Mouse (Mus musculus) stomach, postnatal 0 days (tissue): ENCODE measurements around the gene Abraxas1. TPM values are rescaled to one million over a fixed set of nuclear protein-coding genes. Genes with fewer than 3 reads are reported as not detected.
A peak's percentile ranks its signal among the peaks of the same experiment; 100 is the strongest.

ENCODE experiments used
- ATAC-seq: fragments of 200-750 bp; cut with Nextera tagmentation; 2 replicates; pipeline ENCODE4 v1.8.0; 2017; ENCODE audit not compliant: low FRiP score, low TSS enrichment
- DNase-seq: peaks from one replicate; pipeline ENCODE4 v3.0.0-alpha.2; 2016; ENCODE audit warnings: low spot score
- H3K27ac ChIP-seq: fragments of 300-500 bp; sonication (generic); replicated peaks from 2 replicates; pipeline ENCODE4 v1.5.1; 2014; ENCODE audit warnings: mild to moderate bottlenecking, control low read depth
- H3K27me3 ChIP-seq: fragments of 300-500 bp; sonication (generic); 2 replicates; pipeline ENCODE4 v1.6.1; 2014; ENCODE audit warnings: low read length; ENCODE audit not compliant: control insufficient read depth, insufficient read depth
- H3K36me3 ChIP-seq: fragments of 300-500 bp; sonication (generic); 2 replicates; pipeline ENCODE4 v1.6.1; 2014; ENCODE audit warnings: low read length, mixed read lengths; ENCODE audit not compliant: control insufficient read depth, insufficient read depth
- H3K4me1 ChIP-seq: fragments of 300-500 bp; sonication (generic); replicated peaks from 2 replicates; pipeline ENCODE4 v1.6.1; 2014; ENCODE audit warnings: antibody characterized with exemption; ENCODE audit not compliant: control insufficient read depth, insufficient read depth
- H3K4me2 ChIP-seq: fragments of 300-500 bp; sonication (generic); replicated peaks from 2 replicates; pipeline ENCODE4 v1.6.1; 2014; ENCODE audit warnings: low read depth, mild to moderate bottlenecking, control low read depth, moderate library complexity
- H3K4me3 ChIP-seq: fragments of 300-500 bp; sonication (generic); 2 replicates; pipeline ENCODE4 v1.5.1; 2014; ENCODE audit warnings: low read depth, low read length, control low read depth
- H3K9ac ChIP-seq: fragments of 300-500 bp; sonication (generic); 2 replicates; pipeline ENCODE4 v1.6.1; 2014; ENCODE audit warnings: mild to moderate bottlenecking, low read length, control low read depth, mixed read lengths
- H3K9me3 ChIP-seq: fragments of 300-500 bp; sonication (generic); 2 replicates; pipeline ENCODE4 v1.6.1; 2016; ENCODE audit warnings: low read length; ENCODE audit not compliant: control insufficient read depth
- CTCF ChIP-seq: IDR thresholded peaks from 2 replicates; pipeline ENCODE4 v1.5.1; 2016; ENCODE audit warnings: antibody characterized with exemption, low read depth, mild to moderate bottlenecking, moderate library complexity
- EP300 ChIP-seq: optimal IDR thresholded peaks from 2 replicates; pipeline ENCODE3; 2016; ENCODE audit warnings: antibody characterized with exemption
- WGBS: fragments of 180-500 bp; shearing (Covaris S2); extraction: QIAGEN DNeasy Blood & Tissue Kit; methylation state at CpG from one replicate; pipeline ENCODE4 v1.1.7; 2014; 5-methylcytosine and 5-hydroxymethylcytosine counted together
- polyA plus RNA-seq: library from polyadenylated mRNA; unstranded; fragments of >200 nt; fragmentation: Nextera tagmentation; extraction: Ambion mirVana; gene quantifications from 2 replicates; pipeline ENCODE4 v1.2.1, GENCODE M21; 2015

Gene Abraxas1
- 13.0 and 13.6 TPM in 2 replicates for polyA plus RNA-seq

GRCm38 (mm10) chr5:100820483-100821184, at the start of gene Abraxas1:
Abraxas1 (minus strand) TSS chr5:100820965.
- Histone ChIP-seq H3K27ac (peak within 1 kb of the TSS; percentile 73), H3K4me1 (no peaks in the 10 kb centered on the region), H3K27me3 (no peaks in the 10 kb centered on the region), H3K4me3 (peak within 1 kb of the TSS; percentile 86), H3K4me2 (peak within 1 kb of the TSS; percentile 97), H3K9me3 (no peaks in the 10 kb centered on the region), H3K9ac (peak within 1 kb of the TSS; percentile 92), H3K36me3 (no peaks in the 10 kb centered on the region)
- TF ChIP-seq CTCF = peak; percentile 36
- no peak for TF ChIP-seq EP300
- under 1% methylated on average over 62 of the region's 63 CpGs for WGBS
- DNase-seq (peak; percentile 92), ATAC-seq (peak; percentile 96)

DNA sequence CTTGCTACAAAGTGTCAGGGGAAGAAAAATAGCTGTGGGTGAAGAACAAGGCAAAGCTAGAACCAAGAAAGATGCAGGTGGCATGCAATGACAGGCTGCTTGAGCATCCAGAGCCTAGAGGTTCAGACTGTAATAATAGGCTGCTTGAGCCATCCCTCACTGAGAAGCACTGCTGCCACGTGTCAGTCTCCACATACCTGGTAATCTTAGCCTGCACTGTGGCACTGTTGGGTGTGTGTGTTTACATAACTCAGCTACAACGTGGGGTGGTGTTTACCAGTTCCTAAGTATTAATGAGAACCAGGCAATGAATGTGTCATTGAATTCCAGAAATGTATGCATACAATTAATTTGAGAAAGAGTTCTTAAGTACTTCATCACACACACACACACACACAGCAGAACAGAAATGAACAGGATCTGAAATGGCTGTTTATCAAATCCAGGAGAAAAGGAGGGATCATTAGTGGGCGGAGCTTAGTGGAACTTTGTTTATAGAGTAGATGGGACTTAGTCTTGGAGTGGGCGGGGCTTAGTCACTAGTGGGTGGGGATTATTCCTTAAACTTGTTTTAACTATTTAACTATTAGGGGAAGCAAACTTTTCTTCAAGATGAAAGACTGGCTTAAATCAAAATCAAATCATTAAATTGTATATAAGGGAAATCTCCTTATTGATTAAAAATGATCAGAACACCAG, 48.6 kb upstream of the Abraxas1 start:
- H3K9ac ChIP-seq = no peak overlapping the region
- peak; percentile 88 for ATAC-seq
- DNase-seq = peak; percentile 37
- no peak for TF ChIP-seq EP300
- TF ChIP-seq CTCF = no peak
- H3K4me1 ChIP-seq = no peaks in the 10 kb centered on the region
- H3K4me3 ChIP-seq = no peak overlapping the region
- H3K9me3 ChIP-seq = no peaks in the 10 kb centered on the region
- no peaks in the 10 kb centered on the region for H3K36me3 ChIP-seq
- H3K27me3 ChIP-seq = no peaks in the 10 kb centered on the region
- no peak overlapping the region for H3K4me2 ChIP-seq
- H3K27ac ChIP-seq = no peak overlapping the region
- 51% methylated on average over 4 of the region's 4 CpGs for WGBS

DNA sequence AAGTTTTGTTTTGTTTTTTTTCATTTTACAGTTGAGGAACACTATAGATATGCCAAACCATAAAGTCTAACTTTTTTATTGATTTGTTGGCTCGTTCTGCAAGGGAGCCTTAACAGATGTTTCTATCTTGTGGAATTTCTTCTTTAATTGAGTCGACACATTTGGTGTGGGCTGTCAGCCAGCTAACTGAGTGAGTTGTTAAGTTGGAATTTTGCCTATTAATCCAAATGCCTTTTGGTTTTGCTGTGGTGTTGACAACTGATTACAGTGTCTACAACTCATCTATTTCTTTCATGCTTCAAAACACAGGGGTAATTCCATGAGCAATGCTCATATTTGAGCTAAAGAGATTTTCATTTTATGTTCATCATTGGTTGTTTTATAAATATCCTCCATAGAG, 45.4 kb upstream of the Abraxas1 start:
- H3K9ac ChIP-seq = no peak overlapping the region
- no peak overlapping the region for H3K4me3 ChIP-seq
- 24% methylated on average over 2 of the region's 2 CpGs for WGBS
- H3K36me3 ChIP-seq = no peaks in the 10 kb centered on the region
- H3K4me2 ChIP-seq = no peak overlapping the region
- no peaks in the 10 kb centered on the region for H3K4me1 ChIP-seq
- H3K27me3 ChIP-seq = no peaks in the 10 kb centered on the region
- DNase-seq (no peak), ATAC-seq (no peak)
- TF ChIP-seq EP300 (no peak), CTCF (no peak)
- H3K9me3 ChIP-seq = no peaks in the 10 kb centered on the region
- no peak overlapping the region for H3K27ac ChIP-seq

GRCm38 (mm10) chr5:100864438-100864837, 43.7 kb upstream of the Abraxas1 start:
- H3K4me2 ChIP-seq = no peak overlapping the region
- H3K4me1 ChIP-seq = 0 out of 2 replicates have a peak, but pooled peaks cover 3% of the 10 kb centered on the region
- DNase-seq (no peak), ATAC-seq (no peak)
- no peak overlapping the region for H3K27ac ChIP-seq
- H3K36me3 ChIP-seq = no peaks in the 10 kb centered on the region
- no peak overlapping the region for H3K9ac ChIP-seq
- no peak for TF ChIP-seq CTCF
- no peak for TF ChIP-seq EP300
- H3K9me3 ChIP-seq = no peaks in the 10 kb centered on the region
- no peak overlapping the region for H3K4me3 ChIP-seq
- 64% methylated on average over 6 of the region's 6 CpGs for WGBS
- no peaks in the 10 kb centered on the region for H3K27me3 ChIP-seq

DNA sequence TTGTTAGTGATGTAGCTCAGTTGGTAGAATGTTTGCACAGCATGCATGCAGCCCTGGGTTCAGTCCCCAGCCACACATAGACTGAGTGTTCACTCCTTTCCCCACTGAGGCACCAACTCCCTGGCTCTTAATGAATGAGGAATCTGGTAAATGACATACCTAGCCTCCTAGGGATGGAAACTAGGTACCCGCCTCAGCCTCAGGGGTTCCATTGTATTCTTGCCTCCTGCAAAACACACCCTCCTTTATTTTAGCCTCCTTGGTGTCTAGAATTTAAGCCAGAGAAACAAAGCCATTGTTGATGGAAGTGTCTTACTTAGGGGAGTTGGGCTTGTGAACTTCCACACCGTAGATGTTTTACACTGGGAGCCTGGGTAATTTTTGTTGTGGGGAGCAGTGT, 42.3 kb upstream of the Abraxas1 start:
- Histone ChIP-seq H3K9me3 (no peaks in the 10 kb centered on the region), H3K4me2 (no peak overlapping the region), H3K4me3 (no peak overlapping the region), H3K27me3 (no peaks in the 10 kb centered on the region), H3K36me3 (no peaks in the 10 kb centered on the region), H3K9ac (no peak overlapping the region), H3K27ac (no peak overlapping the region), H3K4me1 (0 out of 2 replicates have a peak, but pooled peaks cover 3% of the 10 kb centered on the region)
- 75% methylated on average over 2 of the region's 2 CpGs for WGBS
- TF ChIP-seq EP300 (no peak), CTCF (no peak)
- ATAC-seq (no peak), DNase-seq (no peak)

DNA sequence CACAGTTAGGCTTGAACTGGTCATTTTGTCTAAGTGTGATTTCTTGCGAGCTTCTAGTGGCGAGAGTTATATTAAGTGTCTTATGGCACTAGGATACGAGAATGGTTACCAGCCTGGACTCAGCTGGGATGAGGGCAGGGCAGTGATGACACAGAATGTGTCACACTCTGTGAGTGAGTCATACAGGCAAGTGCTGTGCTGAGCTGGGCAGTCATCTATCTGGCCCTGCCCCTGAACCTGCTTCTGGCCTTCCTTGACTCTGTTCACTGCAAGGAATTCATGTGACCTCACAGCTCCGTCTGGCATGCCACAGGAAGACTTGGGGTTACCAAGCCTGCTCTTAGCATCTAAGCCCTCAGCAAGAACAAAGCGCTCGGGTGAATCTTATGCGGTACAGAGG, 41.0 kb upstream of the Abraxas1 start:
- Histone ChIP-seq H3K4me3 (no peak overlapping the region), H3K9ac (no peak overlapping the region), H3K27me3 (no peaks in the 10 kb centered on the region), H3K27ac (no peak overlapping the region), H3K36me3 (no peaks in the 10 kb centered on the region), H3K4me2 (no peak overlapping the region), H3K9me3 (no peaks in the 10 kb centered on the region), H3K4me1 (0 out of 2 replicates have a peak, but pooled peaks cover 3% of the 10 kb centered on the region)
- WGBS = 75% methylated on average over 7 of the region's 7 CpGs
- no peak for TF ChIP-seq CTCF
- TF ChIP-seq EP300 = no peak
- ATAC-seq = peak; percentile 96
- peak; percentile 49 for DNase-seq
